Mouse (Mus musculus) lung, postnatal 0 days (tissue): ENCODE results near the gene T2. TPM values are rescaled to one million over a fixed set of nuclear protein-coding genes. Genes with fewer than 3 reads are reported as not detected.
"Not testable (repeated sequence)": the region's sequence is repeated elsewhere in the genome, so short reads cannot be mapped to it uniquely, and the experiment has no call there.

Experiments used
- ATAC-seq: fragments of 200-750 bp; cut with Nextera tagmentation; 2 replicates; pipeline ENCODE4 v1.8.0; 2017; ENCODE audit warnings: moderate library complexity
- DNase-seq: peaks from one replicate; pipeline ENCODE4 v3.0.0-alpha.2; 2016; ENCODE audit warnings: low spot score
- H3K27ac ChIP-seq: fragments of 300-500 bp; sonication (generic); 2 replicates; pipeline ENCODE4 v1.5.1; 2014; ENCODE audit warnings: antibody characterized with exemption, mild to moderate bottlenecking, low read length, mixed read lengths
- H3K27me3 ChIP-seq: fragments of 300-500 bp; sonication (generic); replicated peaks from 2 replicates; pipeline ENCODE4 v1.6.1; 2014; ENCODE audit warnings: low read length, mixed read lengths; ENCODE audit not compliant: insufficient read depth
- H3K36me3 ChIP-seq: fragments of 300-500 bp; sonication (generic); 2 replicates; pipeline ENCODE4 v1.6.1; 2014; ENCODE audit warnings: low read length, mixed read lengths; ENCODE audit not compliant: insufficient read depth
- H3K4me1 ChIP-seq: fragments of 300-500 bp; sonication (generic); 2 replicates; pipeline ENCODE4 v1.6.1; 2014; ENCODE audit warnings: antibody characterized with exemption, low read depth, low read length, mixed read lengths; ENCODE audit not compliant: insufficient read depth
- H3K4me2 ChIP-seq: fragments of 300-500 bp; sonication (generic); replicated peaks from 2 replicates; pipeline ENCODE4 v1.6.1; 2014; ENCODE audit warnings: low read depth, mild to moderate bottlenecking, low read length, moderate library complexity, mixed read lengths
- H3K4me3 ChIP-seq: fragments of 300-500 bp; sonication (generic); 2 replicates; pipeline ENCODE4 v1.5.1; 2014; ENCODE audit warnings: low read depth, low read length
- H3K9ac ChIP-seq: fragments of 300-500 bp; sonication (generic); replicated peaks from 2 replicates; pipeline ENCODE4 v1.6.1; 2014; ENCODE audit warnings: low read depth, mild to moderate bottlenecking
- H3K9me3 ChIP-seq: fragments of 300-500 bp; sonication (generic); 2 replicates; pipeline ENCODE4 v1.6.1; 2016; ENCODE audit warnings: low read length, mixed read lengths
- CTCF ChIP-seq: IDR thresholded peaks from 2 replicates; pipeline ENCODE4 v1.5.1; 2016; ENCODE audit warnings: antibody characterized with exemption, mild to moderate bottlenecking
- EP300 ChIP-seq: IDR thresholded peaks from 2 replicates; pipeline ENCODE4 v1.6.1; 2016; ENCODE audit warnings: antibody characterized with exemption, mild to moderate bottlenecking, control low read depth
- WGBS: fragments of 180-500 bp; shearing (Covaris S2); extraction: QIAGEN DNeasy Blood & Tissue Kit; methylation state at CpG from one replicate; pipeline ENCODE4 v1.1.7; 2014; 5-methylcytosine and 5-hydroxymethylcytosine counted together
- polyA plus RNA-seq: library from polyadenylated mRNA; unstranded; fragments of >200 nt; fragmentation: Nextera tagmentation; extraction: Ambion mirVana; gene quantifications from 2 replicates; pipeline ENCODE4 v1.2.1, GENCODE M21; 2015

Gene T2
- polyA plus RNA-seq, 1 experiment from 2014 or later: 0.93 TPM

DNA sequence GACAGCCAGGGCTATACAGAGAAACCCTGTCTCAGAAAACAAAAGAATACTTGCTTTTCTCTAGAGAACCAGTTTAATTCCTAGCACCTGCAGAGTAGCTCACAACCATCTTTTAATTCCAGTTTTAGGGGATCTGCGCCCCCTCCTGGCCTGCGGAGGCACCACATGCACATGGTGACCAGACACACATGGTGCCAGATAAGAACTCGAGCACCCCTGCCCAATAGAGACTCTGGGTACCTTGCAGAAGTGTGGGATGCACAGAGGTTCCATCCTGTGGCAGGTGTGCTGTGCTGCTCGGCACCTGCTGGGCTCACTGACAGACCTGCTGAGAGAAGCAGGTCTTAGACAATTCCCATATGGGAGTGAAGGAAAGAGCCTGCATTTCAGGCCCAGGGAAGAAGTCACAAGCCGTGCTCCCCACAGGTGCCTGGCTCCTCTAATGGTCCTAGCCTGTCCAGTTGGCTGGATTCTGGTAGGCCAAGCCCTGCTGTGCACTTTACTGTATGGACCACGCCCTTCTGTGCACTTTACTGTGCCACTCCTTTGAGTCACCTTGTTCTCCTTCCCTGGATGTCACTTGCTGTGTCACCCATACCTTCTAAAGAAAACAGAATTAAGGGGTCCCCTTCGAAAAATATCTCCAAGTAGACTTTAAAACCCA lies 27.1 kb upstream of the T2 start:
- TF ChIP-seq CTCF (peak; percentile 55), EP300 (no peak)
- WGBS: 60% methylated on average over 7 of the region's 7 CpGs
- H3K36me3 ChIP-seq: no peaks in the 10 kb centered on the region
- H3K27ac ChIP-seq: no peak overlapping the region
- no peaks in the 10 kb centered on the region for H3K4me1 ChIP-seq
- ATAC-seq (no peak), DNase-seq (no peak)
- H3K27me3 ChIP-seq: no peaks in the 10 kb centered on the region
- H3K4me3 ChIP-seq: no peak overlapping the region
- H3K9me3 ChIP-seq: no peaks in the 10 kb centered on the region
- no peak overlapping the region for H3K4me2 ChIP-seq
- no peak overlapping the region for H3K9ac ChIP-seq

DNA sequence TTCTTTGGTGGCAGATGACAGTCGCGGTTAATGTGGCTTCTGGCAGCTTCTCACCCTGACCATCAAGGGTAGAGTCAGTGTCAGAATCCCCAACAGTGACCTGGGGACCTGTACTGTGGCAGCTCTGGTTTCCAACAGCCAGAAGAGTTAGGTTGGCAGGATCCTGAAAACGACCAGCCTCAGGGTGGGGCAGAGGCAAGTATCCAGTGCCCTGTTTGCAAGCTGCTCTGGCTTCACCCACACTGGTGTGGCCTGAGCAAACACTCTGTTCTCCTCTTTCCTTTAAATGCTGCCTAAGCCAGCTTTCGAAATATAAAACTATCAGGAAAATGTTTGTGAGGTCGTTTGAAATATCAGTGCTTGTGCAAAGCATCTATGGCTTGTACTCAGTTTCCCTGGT lies 25.2 kb upstream of the T2 start:
- Histone ChIP-seq H3K36me3 (no peaks in the 10 kb centered on the region), H3K9ac (no peak overlapping the region), H3K4me2 (no peak overlapping the region), H3K27me3 (no peaks in the 10 kb centered on the region), H3K9me3 (no peaks in the 10 kb centered on the region), H3K27ac (no peak overlapping the region), H3K4me1 (no peaks in the 10 kb centered on the region), H3K4me3 (no peak overlapping the region)
- ATAC-seq (peak; percentile 79; the same call in 1 of the 2 replicates), DNase-seq (peak; percentile 40)
- TF ChIP-seq CTCF (no peak), EP300 (no peak)
- 56% methylated on average over 5 of the region's 5 CpGs for WGBS

DNA sequence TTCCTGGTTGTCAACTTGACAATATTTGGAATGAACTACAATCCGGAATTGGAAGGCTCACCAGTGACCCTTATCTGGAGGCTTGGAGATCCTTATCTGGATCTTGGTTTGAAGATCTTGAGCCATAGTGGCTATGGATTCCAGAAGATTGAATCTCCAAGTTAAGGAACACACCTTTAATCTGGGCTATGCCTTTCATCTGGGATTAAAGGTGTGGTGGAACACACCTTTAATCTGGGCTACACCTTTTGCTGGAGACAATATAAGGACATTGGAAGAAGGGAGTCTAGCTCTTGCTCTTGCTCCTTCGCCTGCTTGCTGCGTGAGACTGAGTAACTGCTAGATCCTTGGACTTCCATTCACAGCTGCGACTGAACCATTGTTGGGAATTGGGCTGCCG lies 18.6 kb upstream of the T2 start, which contains the start of gene Prr18:
Prr18 (plus strand) TSS at position 301 of the 400 bp plus-strand sequence.
- DNase-seq, H3K9me3 ChIP-seq: not testable (repeated sequence)
- WGBS: no CpG with 5 or more reads among the region's 5 CpGs

DNA sequence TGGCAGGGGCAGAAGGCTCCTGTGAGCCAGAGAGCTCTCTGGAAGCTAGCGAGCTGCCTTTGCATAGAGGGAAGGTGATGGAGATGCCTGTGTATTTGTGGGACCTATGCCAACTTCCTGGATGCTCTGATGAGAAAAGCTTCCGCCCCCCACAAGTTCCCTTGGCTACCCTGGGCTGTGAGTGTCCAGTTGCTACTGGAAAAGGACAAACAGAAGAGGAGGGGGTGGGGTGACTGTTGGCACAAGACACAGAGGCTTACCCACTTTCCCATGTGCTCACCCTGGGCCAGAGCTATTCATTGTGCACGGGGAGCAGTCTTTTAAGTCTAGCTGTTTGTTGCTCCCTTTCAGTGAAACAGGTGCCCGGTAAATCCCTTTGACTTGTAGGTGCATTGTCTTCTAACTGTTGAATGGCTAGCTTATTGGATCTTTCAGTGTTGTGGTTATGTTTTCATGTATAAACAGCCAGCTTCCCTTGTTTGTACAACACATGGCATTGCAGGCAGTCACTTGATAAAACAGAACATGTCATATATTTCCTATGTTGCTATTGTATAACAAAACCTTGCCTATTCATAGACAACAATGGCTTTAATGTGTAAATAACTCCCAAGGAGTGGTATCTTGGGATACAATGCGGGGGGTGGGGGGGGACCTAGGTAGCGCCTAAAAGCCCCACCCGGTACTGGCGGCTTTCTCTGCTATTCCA lies 16.0 kb upstream of the T2 start:
- peak; percentile 75 for TF ChIP-seq EP300
- no peak for TF ChIP-seq CTCF
- peaks cover 15% of the 10 kb centered on the region for H3K27me3 ChIP-seq

More for the DNA sequence above, 18.6 kb upstream of the T2 start, which contains the start of gene Prr18:
- H3K27ac ChIP-seq, H3K4me2 ChIP-seq, H3K36me3 ChIP-seq, ATAC-seq, H3K4me3 ChIP-seq, H3K9ac ChIP-seq: not testable (repeated sequence)
- peaks cover 14% of the 10 kb centered on the region; the same call in 1 of the 2 replicates for H3K4me1 ChIP-seq
- H3K27me3 ChIP-seq: peaks cover 15% of the 10 kb centered on the region

DNA sequence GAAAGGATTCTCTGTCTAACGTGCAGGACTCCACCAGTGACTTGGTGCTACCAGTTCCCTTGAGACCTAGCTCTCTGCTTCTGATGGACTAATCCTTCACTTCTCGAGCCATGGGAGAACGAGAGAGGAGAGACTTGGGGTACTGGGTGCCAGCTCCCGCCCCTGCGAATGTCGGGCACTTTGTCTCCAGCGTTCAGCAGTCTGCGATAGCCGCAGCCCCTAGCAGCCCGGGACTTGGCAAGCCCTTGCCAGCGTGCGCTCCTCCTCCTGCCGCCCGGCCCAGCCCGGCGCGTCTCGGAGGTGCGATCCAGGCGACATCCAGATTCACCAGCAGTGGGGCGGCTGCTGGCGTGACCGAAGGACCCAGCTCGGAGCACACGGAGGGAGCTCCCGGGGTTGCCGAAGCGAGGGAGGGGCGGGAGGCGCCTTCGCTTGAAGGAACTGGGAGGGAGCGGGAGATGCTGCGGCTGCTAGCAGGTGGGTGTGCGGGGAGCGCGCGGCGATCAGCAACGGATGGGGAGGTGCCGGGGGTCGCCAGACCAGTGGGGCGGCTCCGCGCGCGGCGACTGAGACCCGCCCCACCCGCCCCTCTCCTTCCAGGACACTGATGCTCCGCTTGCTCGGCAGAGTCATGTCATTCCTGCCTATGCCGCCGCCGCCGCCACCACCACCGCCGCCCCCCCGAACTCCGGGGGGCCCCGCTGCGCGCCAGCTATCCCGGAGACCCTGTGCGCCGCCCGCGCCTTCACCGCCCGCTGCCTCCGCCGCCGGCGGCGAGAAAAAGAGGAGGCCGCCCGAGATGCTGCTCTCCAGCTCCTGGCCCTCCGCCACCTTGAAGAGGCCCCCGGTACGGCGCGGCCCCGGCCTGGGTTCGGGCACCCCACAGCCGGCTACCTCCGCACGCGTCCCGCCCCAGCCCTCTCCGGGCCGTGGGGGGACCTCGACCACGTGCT lies 15.1 kb upstream of the T2 start:
- no peaks in the 10 kb centered on the region for H3K9me3 ChIP-seq
- H3K9ac ChIP-seq: peak overlapping the region; percentile 44; the same call in 1 of the 2 replicates
- peak overlapping the region; percentile 82 for H3K27ac ChIP-seq
- WGBS: under 1% methylated on average over 42 of the region's 92 CpGs
- peaks cover 15% of the 10 kb centered on the region for H3K27me3 ChIP-seq
- peak overlapping the region; percentile 51 for H3K4me3 ChIP-seq
- peak; percentile 34 for DNase-seq
- peak overlapping the region; percentile 91 for H3K4me2 ChIP-seq
- TF ChIP-seq EP300 (no peak), CTCF (no peak)
- H3K4me1 ChIP-seq: peaks cover 14% of the 10 kb centered on the region; the same call in 1 of the 2 replicates
- ATAC-seq: peak; percentile 53
- no peaks in the 10 kb centered on the region for H3K36me3 ChIP-seq

More for the DNA sequence above, 16.0 kb upstream of the T2 start:
- Histone ChIP-seq H3K36me3 (no peaks in the 10 kb centered on the region), H3K9me3 (no peaks in the 10 kb centered on the region), H3K4me2 (peak overlapping the region; percentile 91), H3K4me3 (peak overlapping the region; percentile 51), H3K4me1 (peaks cover 14% of the 10 kb centered on the region; the same call in 1 of the 2 replicates), H3K9ac (peak overlapping the region; percentile 44; the same call in 1 of the 2 replicates), H3K27ac (peak overlapping the region; percentile 82; the same call in 1 of the 2 replicates)
- ATAC-seq (peak; percentile 87), DNase-seq (peak; percentile 78)
- WGBS: 12% methylated on average over 8 of the region's 8 CpGs
